Mouse (Mus musculus) lung, embryonic 14.5 days (tissue): ENCODE results near the gene Ccnk. TPM values are rescaled to one million over a fixed set of nuclear protein-coding genes. Genes with fewer than 3 reads are reported as not detected.

Experiments used
- ATAC-seq: fragments of 200-750 bp; cut with Nextera tagmentation; 2 replicates; pipeline ENCODE4 v1.8.0; 2017; ENCODE audit warnings: mild to moderate bottlenecking, moderate TSS enrichment, moderate library complexity; ENCODE audit not compliant: insufficient read depth
- DNase-seq: peaks from one replicate; pipeline ENCODE4 v3.0.0-alpha.2; 2015
- H3K27ac ChIP-seq: fragments of 300-500 bp; sonication (generic); 2 replicates; pipeline ENCODE4 v1.5.1; 2014; ENCODE audit warnings: low read depth, mild to moderate bottlenecking, moderate library complexity
- H3K27me3 ChIP-seq: fragments of 300-500 bp; sonication (generic); 2 replicates; pipeline ENCODE4 v1.6.1; 2014; ENCODE audit warnings: low read length, control low read depth; ENCODE audit not compliant: insufficient read depth
- H3K36me3 ChIP-seq: fragments of 300-500 bp; sonication (generic); 2 replicates; pipeline ENCODE4 v1.6.1; 2014; ENCODE audit warnings: control low read depth; ENCODE audit not compliant: insufficient read depth
- H3K4me1 ChIP-seq: fragments of 300-500 bp; sonication (generic); 2 replicates; pipeline ENCODE4 v1.6.1; 2014; ENCODE audit warnings: antibody characterized with exemption, control low read depth; ENCODE audit not compliant: insufficient read depth
- H3K4me2 ChIP-seq: fragments of 300-500 bp; sonication (generic); 2 replicates; pipeline ENCODE4 v1.6.1; 2014; ENCODE audit warnings: mild to moderate bottlenecking
- H3K4me3 ChIP-seq: fragments of 300-500 bp; sonication (generic); 2 replicates; pipeline ENCODE4 v1.5.1; 2014; ENCODE audit warnings: low read depth, low read length
- H3K9ac ChIP-seq: fragments of 300-500 bp; sonication (generic); 2 replicates; pipeline ENCODE4 v1.6.1; 2014
- H3K9me3 ChIP-seq: fragments of 300-500 bp; sonication (generic); 2 replicates; pipeline ENCODE4 v1.6.1; 2016; ENCODE audit warnings: low read depth, low read length, control low read depth
- CTCF ChIP-seq: IDR thresholded peaks from 2 replicates; pipeline ENCODE4 v1.5.1; 2016; ENCODE audit warnings: antibody characterized with exemption, low read depth
- WGBS: fragments of 180-500 bp; shearing (Covaris S2); extraction: QIAGEN DNeasy Blood & Tissue Kit; methylation state at CpG from one replicate; pipeline ENCODE4 v1.1.7; 2014; 5-methylcytosine and 5-hydroxymethylcytosine counted together
- polyA plus RNA-seq: library from polyadenylated mRNA; unstranded; fragments of >200 nt; fragmentation: Nextera tagmentation; extraction: Ambion mirVana; gene quantifications from 2 replicates; pipeline ENCODE4 v1.2.1, GENCODE M21; 2014

Gene Ccnk
- polyA plus RNA-seq, 1 experiment from 2014 or later, result 5.3 TPM

DNA sequence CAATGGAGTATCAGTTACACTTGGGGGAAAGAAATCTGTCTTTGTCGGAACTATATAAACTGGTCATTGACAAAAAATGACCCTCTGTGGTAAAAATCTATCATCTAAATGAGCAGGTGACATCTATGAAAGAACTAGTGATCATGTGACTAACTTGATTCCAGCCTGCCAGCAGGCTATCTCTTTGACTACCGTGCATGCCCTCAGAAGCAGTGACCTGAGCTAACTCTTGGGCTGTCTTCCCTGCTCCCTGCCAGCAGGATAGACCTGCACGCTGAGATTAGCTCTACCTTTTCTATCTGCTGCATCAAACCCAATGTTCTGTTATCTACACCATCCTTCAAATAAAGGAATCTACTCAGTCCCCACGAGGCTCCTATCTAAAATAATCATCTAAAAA, 6.7 kb upstream of the Ccnk start:
- no peak overlapping the region for H3K4me3 ChIP-seq
- ATAC-seq (no peak), DNase-seq (no peak)
- no peaks in the 10 kb centered on the region for H3K27me3 ChIP-seq
- peaks cover 17% of the 10 kb centered on the region for H3K4me1 ChIP-seq
- no peak overlapping the region for H3K9ac ChIP-seq
- no peak overlapping the region for H3K4me2 ChIP-seq
- H3K9me3 ChIP-seq, result no peaks in the 10 kb centered on the region
- no peak overlapping the region for H3K27ac ChIP-seq
- no peaks in the 10 kb centered on the region for H3K36me3 ChIP-seq
- 50% methylated on average over 4 of the region's 4 CpGs for WGBS
- no peak for TF ChIP-seq CTCF

DNA sequence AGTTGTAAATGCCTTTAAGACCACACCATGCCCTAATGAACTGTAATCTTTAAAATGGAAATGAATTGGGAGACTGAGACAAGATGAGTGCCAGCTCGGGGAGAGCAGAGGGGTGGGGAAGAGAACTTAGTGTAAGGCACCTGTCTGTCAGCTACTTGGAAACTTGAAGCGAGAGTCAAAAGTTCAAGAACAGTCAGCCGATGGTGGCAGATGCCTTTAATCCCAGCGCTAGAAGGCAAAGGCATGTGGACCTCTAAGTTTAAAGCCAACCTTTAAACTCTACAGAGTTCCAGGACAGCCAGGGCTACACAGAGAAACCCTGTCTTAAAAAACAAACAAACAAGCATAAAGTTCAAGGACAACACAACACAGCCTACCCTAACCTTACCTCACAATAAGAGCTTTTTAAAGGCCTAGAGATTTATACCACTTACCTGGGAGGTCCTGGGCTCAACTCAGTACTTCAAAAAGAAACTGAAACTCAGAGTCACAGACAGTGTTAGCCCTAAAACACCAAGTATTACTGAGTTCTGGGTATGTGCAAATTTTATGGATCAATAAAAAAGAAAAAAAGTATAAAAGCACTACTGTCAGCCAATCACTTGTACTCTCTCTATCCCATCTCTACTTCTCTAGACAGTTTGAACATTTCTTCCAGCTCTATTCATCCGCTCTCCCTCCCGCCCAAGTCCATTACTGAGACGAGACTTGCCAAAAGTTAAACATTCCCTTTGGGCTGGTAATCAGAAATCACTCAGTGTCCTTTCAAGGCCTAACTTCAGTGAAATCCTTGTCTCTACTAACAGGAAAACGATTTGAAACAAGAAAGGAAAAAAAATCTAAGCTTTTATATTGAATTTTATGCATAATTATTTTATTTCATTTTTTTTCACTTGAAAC, 4.5 kb upstream of the Ccnk start:
- WGBS, result 51% methylated on average over 8 of the region's 8 CpGs
- H3K27me3 ChIP-seq, result no peaks in the 10 kb centered on the region
- no peak overlapping the region for H3K9ac ChIP-seq
- no peak for TF ChIP-seq CTCF
- peaks cover 21% of the 10 kb centered on the region for H3K4me1 ChIP-seq
- ATAC-seq, result no peak
- H3K36me3 ChIP-seq, result no peaks in the 10 kb centered on the region
- H3K4me3 ChIP-seq, result no peak overlapping the region
- no peak for DNase-seq
- H3K4me2 ChIP-seq, result no peak overlapping the region
- no peaks in the 10 kb centered on the region for H3K9me3 ChIP-seq
- no peak overlapping the region for H3K27ac ChIP-seq

DNA sequence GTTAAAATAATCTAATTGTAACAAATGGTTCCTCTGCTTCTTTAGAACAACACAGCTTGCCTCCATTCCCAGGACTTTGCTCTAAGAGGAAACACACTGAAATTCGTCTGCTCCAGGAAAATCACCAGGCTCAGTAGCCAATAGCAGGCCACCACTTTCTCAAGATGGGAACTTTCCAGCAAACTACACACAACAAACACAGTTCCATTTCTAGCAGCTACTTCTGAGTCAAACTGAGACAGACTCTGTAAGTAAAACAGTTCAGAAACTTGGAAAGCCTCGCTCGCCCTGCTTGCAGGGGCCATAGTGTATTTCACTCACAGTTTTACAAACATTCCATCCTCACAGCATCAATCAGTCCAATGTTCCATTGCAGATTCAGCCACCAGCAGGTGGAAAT, 3.0 kb upstream of the Ccnk start:
- H3K36me3 ChIP-seq, result no peaks in the 10 kb centered on the region
- ATAC-seq, result no peak
- H3K4me1 ChIP-seq, result peaks cover 21% of the 10 kb centered on the region
- no peaks in the 10 kb centered on the region for H3K27me3 ChIP-seq
- no peak overlapping the region for H3K4me3 ChIP-seq
- DNase-seq, result no peak
- 62% methylated on average over 3 of the region's 3 CpGs for WGBS
- no peak for TF ChIP-seq CTCF
- no peaks in the 10 kb centered on the region for H3K9me3 ChIP-seq
- no peak overlapping the region for H3K4me2 ChIP-seq
- no peak overlapping the region for H3K27ac ChIP-seq
- no peak overlapping the region for H3K9ac ChIP-seq

DNA sequence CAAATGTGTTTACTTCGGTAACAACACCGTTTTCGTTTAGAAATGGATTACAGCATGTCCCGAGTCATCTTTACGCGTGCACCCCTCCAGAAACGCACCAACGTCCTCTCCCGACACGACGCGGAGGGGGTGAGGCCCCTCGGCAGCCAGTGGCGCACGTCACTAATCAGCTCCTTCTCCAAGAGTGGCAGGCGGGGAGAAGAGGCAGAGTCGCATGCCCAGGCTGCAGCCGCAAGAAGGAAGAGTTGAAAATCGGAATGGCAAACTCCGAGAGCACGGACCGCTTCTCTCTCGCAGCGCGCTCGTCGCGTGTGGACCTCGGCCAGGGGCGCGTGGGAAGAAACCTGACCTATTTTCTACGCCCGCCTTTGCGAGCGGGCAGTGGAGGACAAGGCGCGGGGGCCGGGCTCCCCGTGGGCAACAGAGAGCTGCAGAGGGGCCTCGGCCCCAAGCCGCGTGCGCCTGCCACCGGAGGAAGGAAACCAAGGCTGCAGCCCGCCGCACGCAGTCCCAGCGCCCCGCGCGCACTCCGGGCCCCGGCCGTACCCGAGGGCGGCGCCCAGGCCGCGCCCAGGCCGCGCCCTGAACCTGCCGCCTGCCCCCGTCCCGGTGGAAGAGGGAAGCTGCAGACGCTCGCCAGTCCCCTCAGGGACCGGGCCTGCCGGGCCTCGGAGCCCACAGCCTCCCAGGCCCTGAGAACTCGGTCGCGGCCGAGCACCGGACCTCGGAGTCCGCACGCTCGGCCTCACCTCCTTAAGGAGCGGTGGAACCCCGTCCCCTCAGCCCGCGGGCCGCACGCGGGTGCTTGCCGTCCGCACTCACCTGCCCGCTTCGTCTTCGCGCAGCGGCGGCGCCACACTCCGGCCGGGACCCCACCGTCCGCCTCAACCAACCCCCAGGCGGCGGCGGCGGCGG, 791 bp upstream of the Ccnk start:
- peak overlapping the region; percentile 94 for H3K9ac ChIP-seq
- H3K36me3 ChIP-seq, result peaks cover 13% of the 10 kb centered on the region
- H3K27me3 ChIP-seq, result no peaks in the 10 kb centered on the region
- ATAC-seq (peak; percentile 42), DNase-seq (peak; percentile 67)
- peak overlapping the region; percentile 99 for H3K4me3 ChIP-seq
- under 1% methylated on average over 101 of the region's 103 CpGs for WGBS
- H3K4me2 ChIP-seq, result peak overlapping the region; percentile 88
- peaks cover 12% of the 10 kb centered on the region for H3K4me1 ChIP-seq
- H3K27ac ChIP-seq, result peak overlapping the region; percentile 93
- no peaks in the 10 kb centered on the region for H3K9me3 ChIP-seq
- no peak for TF ChIP-seq CTCF

DNA sequence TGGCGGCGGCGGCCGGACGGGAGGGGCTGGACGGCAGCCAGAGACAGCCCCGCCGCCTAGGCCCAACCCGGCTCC, 296 bp upstream of the Ccnk start, which contains the start of gene Setd3:
Gene Setd3, minus strand, starts transcription at position 69 of the 75 bp plus-strand sequence.
- Histone ChIP-seq H3K4me1 (peaks cover 12% of the 10 kb centered on the region), H3K9me3 (no peaks in the 10 kb centered on the region), H3K36me3 (peaks cover 18% of the 10 kb centered on the region), H3K27me3 (no peaks in the 10 kb centered on the region), H3K4me2 (peak within 1 kb of the TSS; percentile 90), H3K27ac (peak within 1 kb of the TSS; percentile 93), H3K9ac (peak within 1 kb of the TSS; percentile 94), H3K4me3 (peak within 1 kb of the TSS; percentile 99)
- 0% methylated on average over 9 of the region's 9 CpGs for WGBS
- TF ChIP-seq CTCF, result no peak
- no peak for ATAC-seq
- no peak for DNase-seq

DNA sequence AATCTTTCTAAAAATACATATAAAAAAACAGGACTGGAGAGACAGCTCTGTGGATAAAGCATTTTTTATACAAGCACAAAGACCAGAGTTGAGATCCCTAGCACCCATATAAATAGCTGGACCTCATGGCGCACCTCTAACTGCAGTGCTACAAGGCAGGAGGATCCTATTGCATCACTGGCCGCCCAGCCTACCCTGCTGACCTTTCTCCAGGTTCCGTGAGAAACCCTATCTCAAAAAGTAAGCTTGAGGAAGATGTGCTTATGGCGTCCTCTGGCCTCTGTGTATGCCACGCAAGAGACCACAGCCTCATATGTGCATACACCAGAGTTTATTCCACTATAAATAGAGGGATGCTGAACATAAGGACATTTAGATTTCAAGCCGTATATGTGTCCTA, 2.3 kb downstream of the Ccnk start:
- peaks cover 12% of the 10 kb centered on the region for H3K4me1 ChIP-seq
- H3K27ac ChIP-seq, result no peak overlapping the region
- H3K4me2 ChIP-seq, result no peak overlapping the region
- DNase-seq (no peak), ATAC-seq (no peak)
- 91% methylated on average over 6 of the region's 6 CpGs for WGBS
- H3K36me3 ChIP-seq, result peaks cover 42% of the 10 kb centered on the region
- no peak for TF ChIP-seq CTCF
- H3K9ac ChIP-seq, result no peak overlapping the region
- no peaks in the 10 kb centered on the region for H3K27me3 ChIP-seq
- H3K4me3 ChIP-seq, result no peak overlapping the region
- no peaks in the 10 kb centered on the region for H3K9me3 ChIP-seq

DNA sequence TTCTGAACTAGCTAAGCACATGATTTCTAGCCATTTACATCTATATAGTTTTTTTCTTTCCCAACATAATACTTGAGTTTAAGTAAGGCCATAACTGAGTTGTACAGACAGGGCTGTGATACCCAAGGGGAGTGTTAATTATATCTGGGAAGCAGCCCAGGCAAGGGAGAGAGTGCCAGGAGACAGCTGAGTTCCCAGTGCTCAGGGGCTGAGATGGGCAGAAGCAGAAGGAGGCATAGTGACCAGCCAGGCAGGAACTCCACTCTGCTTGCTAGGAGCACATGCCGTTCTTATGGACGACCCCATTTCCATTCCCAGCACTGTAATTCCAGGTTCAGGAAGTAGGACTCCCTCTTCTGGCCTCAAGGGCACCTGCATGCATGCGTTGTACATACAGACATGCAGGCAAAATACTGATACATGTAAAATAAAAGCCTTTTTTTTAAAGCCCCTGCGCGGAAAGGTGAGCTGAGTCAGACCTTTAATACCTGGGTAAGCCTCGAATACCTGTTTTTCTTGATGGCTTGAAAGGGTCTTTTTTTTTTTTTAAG, 8.2 kb downstream of the Ccnk start:
- Histone ChIP-seq H3K4me2 (no peak overlapping the region), H3K36me3 (peaks cover 90% of the 10 kb centered on the region), H3K27me3 (no peaks in the 10 kb centered on the region), H3K4me1 (no peaks in the 10 kb centered on the region), H3K9ac (no peak overlapping the region), H3K9me3 (no peaks in the 10 kb centered on the region), H3K27ac (no peak overlapping the region), H3K4me3 (no peak overlapping the region)
- ATAC-seq, result no peak
- 87% methylated on average over 6 of the region's 6 CpGs for WGBS
- no peak for DNase-seq
- no peak for TF ChIP-seq CTCF
